7 mouse cellular contexts compared by ENCODE assay signal in genomic region chr4:151996173-151996950, GRCm38 (mm10). TPM values are rescaled to one million over a fixed set of nuclear protein-coding genes. Genes with fewer than 3 reads are reported as not detected.
DNase-seq lines count a peak whose midpoint lies in the region; ATAC-seq lines count a peak whose summit lies in the region.

TSS of gene Phf13 (minus strand) at chr4:151996258.

- peak within 1 kb of the TSS; percentile 98 for H3K4me3 ChIP-seq in intestine, embryonic 16.5 days (ENCODE audit: low read length)
- peak within 1 kb of the TSS; percentile 88 for H3K4me3 ChIP-seq in midbrain, embryonic 11.5 days (ENCODE audit: low read depth, low read length)

- H3K9ac ChIP-seq in intestine, embryonic 16.5 days (ENCODE audit: low read depth, low read length) = peak within 1 kb of the TSS; percentile 91
- peak within 1 kb of the TSS; percentile 83 for H3K9ac ChIP-seq in midbrain, embryonic 11.5 days (ENCODE audit: low read length)

- ATAC-seq in intestine, embryonic 16.5 days = peak; percentile 97
- ATAC-seq in midbrain, embryonic 11.5 days (ENCODE audit: low FRiP score) = peak; percentile 97

- peak within 1 kb of the TSS; percentile 88 for H3K27ac ChIP-seq in intestine, embryonic 16.5 days (ENCODE audit: low read length)
- peak within 1 kb of the TSS; percentile 79 for H3K27ac ChIP-seq in midbrain, embryonic 11.5 days (ENCODE audit: low read depth, low read length)

- H3K9me3 ChIP-seq in intestine, embryonic 16.5 days (ENCODE audit: control insufficient read depth, low read length) = no peaks in the 10 kb centered on the region
- no peaks in the 10 kb centered on the region for H3K9me3 ChIP-seq in midbrain, embryonic 11.5 days (ENCODE audit: control insufficient read depth, low read length)

- H3K36me3 ChIP-seq in intestine, embryonic 16.5 days (ENCODE audit: control insufficient read depth, insufficient read depth, low read length) = peaks cover 9% of the 10 kb centered on the region
- peaks cover 6% of the 10 kb centered on the region; the same call in 1 of the 2 replicates for H3K36me3 ChIP-seq in midbrain, embryonic 11.5 days (ENCODE audit: control insufficient read depth, insufficient read depth, low read length)

- peaks cover 21% of the 10 kb centered on the region for H3K4me1 ChIP-seq in intestine, embryonic 16.5 days (ENCODE audit: control insufficient read depth, insufficient read depth, low read length)
- peaks cover 11% of the 10 kb centered on the region; the same call in 1 of the 2 replicates for H3K4me1 ChIP-seq in midbrain, embryonic 11.5 days (ENCODE audit: control insufficient read depth, insufficient read depth, low read length)

- H3K27me3 ChIP-seq in intestine, embryonic 16.5 days (replicated peaks; ENCODE audit: control insufficient read depth, insufficient read depth, low read length) = no peaks in the 10 kb centered on the region
- no peaks in the 10 kb centered on the region for H3K27me3 ChIP-seq in midbrain, embryonic 11.5 days (ENCODE audit: control insufficient read depth, insufficient read depth, low read length)

- WGBS in intestine, embryonic 16.5 days = under 1% methylated on average over 86 of the region's 94 CpGs
- WGBS in midbrain, embryonic 11.5 days = under 1% methylated on average over 84 of the region's 94 CpGs

- intact Hi-C loops in left cerebral cortex, postnatal 36 days (cut with DNase I) = loop anchor here (1.0 kb wide), 1 partner anchor 12 kb away; the partner anchor contains the start of gene Klhl21

- DNase-seq in adrenal gland, adult 8-10 months = peak; percentile 99
- peak; percentile 100 for DNase-seq in embryo, embryonic 9.5 days (ENCODE audit: extremely low spot score)
- peak; percentile 97 to 99 for DNase-seq in gastrocnemius, postnatal 4 days (ENCODE audit: low spot score in 2 of 2)
- DNase-seq in left cerebral cortex, postnatal 36 days (ENCODE audit: low spot score in 2 of 2) = peak; percentile 99
- DNase-seq in midbrain, embryonic 11.5 days (ENCODE audit: low spot score, missing footprints) = peak; percentile 100
- DNase-seq in skeletal muscle tissue, adult 2 months (ENCODE audit: low read depth, low spot score) = peak; percentile 98

- peak within 1 kb of the TSS; percentile 88 for H3K4me2 ChIP-seq in intestine, embryonic 16.5 days (ENCODE audit: low read depth, low read length)
- H3K4me2 ChIP-seq in midbrain, embryonic 11.5 days = peak within 1 kb of the TSS; percentile 87

RNA-seq across cellular contexts. Expression of gene Phf13, which starts in this region (rescaled TPM):
- total RNA-seq in adrenal gland, adult 8-10 months (2022) = 10 to 100 TPM; 14.0 to 20.5 (median 18.6) TPM
- total RNA-seq in gastrocnemius, postnatal 4 days (2021) = 10 to 100 TPM; 13.9 to 16.1 TPM
- 15.5 and 16.7 TPM in 2 replicates for polyA plus RNA-seq in intestine, embryonic 16.5 days (2015; fragmentation: Nextera tagmentation; extraction: Ambion mirVana)
- 10 to 100 TPM; 11.3 to 16.5 TPM for total RNA-seq in left cerebral cortex, postnatal 36 days (2021)
- 21.5 and 22.9 TPM in 2 replicates for polyA plus RNA-seq in midbrain, embryonic 11.5 days (2014; fragmentation: Nextera tagmentation; extraction: Ambion mirVana)

Comparison
In these comparisons a context has a peak if more than half of its experiments do, and no peak if none do; other contexts are left out.
1. Peak in every context shown above with its lines: DNase-seq, ATAC-seq, H3K4me3 ChIP-seq and H3K27ac ChIP-seq.